Mouse (Mus musculus) myocyte (in vitro differentiated cells): ENCODE data around the gene Ptpro.

Experiments used
- CEBPB ChIP-seq: IDR thresholded peaks from 2 replicates; pipeline ENCODE4 v1.6.1; 2011; ENCODE audit warnings: mild to moderate bottlenecking, moderate library complexity; ENCODE audit not compliant: poor library complexity, insufficient read depth, severe bottlenecking
- E2F4 ChIP-seq: IDR thresholded peaks from one replicate; pipeline ENCODE4 v1.6.1; 2011; ENCODE audit warnings: mild to moderate bottlenecking, control low read depth, moderate library complexity; ENCODE audit not compliant: insufficient read depth
- MAX ChIP-seq: IDR thresholded peaks from one replicate; pipeline ENCODE4 v1.6.1; 2011; ENCODE audit warnings: low read depth, mild to moderate bottlenecking, control low read depth
- MYOG ChIP-seq, 3 experiments: IDR thresholded peaks; one replicate each; pipeline ENCODE4 v1.6.1; 2011; ENCODE audit warnings: control low read depth in 2 of 3, low read depth in 2 of 3, mild to moderate bottlenecking in 2 of 3; ENCODE audit not compliant: insufficient read length in 2 of 3, control insufficient read depth in 1 of 3, insufficient read depth in 1 of 3
- POLR2A ChIP-seq: IDR thresholded peaks from one replicate; pipeline ENCODE4 v1.6.1; 2011; ENCODE audit warnings: low read depth, mild to moderate bottlenecking, control low read depth, moderate library complexity; ENCODE audit not compliant: insufficient read length
- TCF12 ChIP-seq: IDR thresholded peaks from one replicate; pipeline ENCODE4 v1.6.1; 2011; ENCODE audit warnings: mild to moderate bottlenecking, control low read depth; ENCODE audit not compliant: poor library complexity, insufficient read depth, severe bottlenecking
- TCF3 ChIP-seq: IDR thresholded peaks from one replicate; pipeline ENCODE4 v1.6.1; 2011; ENCODE audit warnings: low read depth, control low read depth; ENCODE audit not compliant: insufficient read length
- USF1 ChIP-seq: IDR thresholded peaks from one replicate; pipeline ENCODE4 v1.6.1; 2011; ENCODE audit warnings: low read depth, mild to moderate bottlenecking, control low read depth, moderate library complexity

GRCm38 (mm10) chr6:137217841-137218463 lies 34.2 kb upstream of the Ptpro start:
- TF ChIP-seq USF1: no peak
- no peak for TF ChIP-seq POLR2A
- TF ChIP-seq MAX: no peak
- TF ChIP-seq TCF12: no peak
- TF ChIP-seq MYOG (IDR thresholded peaks at IDR 0.05; ENCODE audit: control insufficient read depth in 1 of 3, insufficient read depth in 1 of 3, insufficient read length in 2 of 3, low read depth in 2 of 3): no peak
- TF ChIP-seq CEBPB: no peak
- no peak for TF ChIP-seq E2F4
- no peak for TF ChIP-seq TCF3
